Mouse (Mus musculus) CD4-positive, CD25-positive, alpha-beta regulatory T cell, adult 4 months (primary cell): ENCODE measurements around the gene Prb1. TPM values are rescaled to one million over a fixed set of nuclear protein-coding genes. Genes with fewer than 3 reads are reported as not detected.
"Not testable (repeated sequence)": the region's sequence is repeated elsewhere in the genome, so short reads cannot be mapped to it uniquely, and the experiment has no call there.

Experiments
- ATAC-seq: one replicate; pipeline ENCODE4 v1.8.0; 2017
- polyA plus RNA-seq, 2 experiments: library from polyadenylated mRNA; unstranded; fragments of 100-300 nt; shearing (Covaris generic); gene quantifications; one replicate each; pipeline ENCODE4 v1.2.1; 2017

Gene Prb1
- polyA plus RNA-seq, result not detected

GRCm38 (mm10) chr6:132210421-132210820 is at the start of gene Prb1:
Gene Prb1, minus strand, starts transcription at chr6:132210521.
- not testable (repeated sequence) for ATAC-seq

Other genes with a start within 250 kb of the Prb1 start
- not detected for gene Prpmp5, start 104.2 kb upstream of the Prb1 start, polyA plus RNA-seq
- gene Gm8882, start 153.6 kb upstream of the Prb1 start, polyA plus RNA-seq, result not detected